Mouse (Mus musculus): ENCODE measurements around the gene Stk11. TPM values are rescaled to one million over a fixed set of nuclear protein-coding genes. Genes with fewer than 3 reads are reported as not detected.

Gene Stk11
- total and polyA plus RNA-seq, 3 experiments = 47.4 to 94.9 (median 65.9) TPM

DNA sequence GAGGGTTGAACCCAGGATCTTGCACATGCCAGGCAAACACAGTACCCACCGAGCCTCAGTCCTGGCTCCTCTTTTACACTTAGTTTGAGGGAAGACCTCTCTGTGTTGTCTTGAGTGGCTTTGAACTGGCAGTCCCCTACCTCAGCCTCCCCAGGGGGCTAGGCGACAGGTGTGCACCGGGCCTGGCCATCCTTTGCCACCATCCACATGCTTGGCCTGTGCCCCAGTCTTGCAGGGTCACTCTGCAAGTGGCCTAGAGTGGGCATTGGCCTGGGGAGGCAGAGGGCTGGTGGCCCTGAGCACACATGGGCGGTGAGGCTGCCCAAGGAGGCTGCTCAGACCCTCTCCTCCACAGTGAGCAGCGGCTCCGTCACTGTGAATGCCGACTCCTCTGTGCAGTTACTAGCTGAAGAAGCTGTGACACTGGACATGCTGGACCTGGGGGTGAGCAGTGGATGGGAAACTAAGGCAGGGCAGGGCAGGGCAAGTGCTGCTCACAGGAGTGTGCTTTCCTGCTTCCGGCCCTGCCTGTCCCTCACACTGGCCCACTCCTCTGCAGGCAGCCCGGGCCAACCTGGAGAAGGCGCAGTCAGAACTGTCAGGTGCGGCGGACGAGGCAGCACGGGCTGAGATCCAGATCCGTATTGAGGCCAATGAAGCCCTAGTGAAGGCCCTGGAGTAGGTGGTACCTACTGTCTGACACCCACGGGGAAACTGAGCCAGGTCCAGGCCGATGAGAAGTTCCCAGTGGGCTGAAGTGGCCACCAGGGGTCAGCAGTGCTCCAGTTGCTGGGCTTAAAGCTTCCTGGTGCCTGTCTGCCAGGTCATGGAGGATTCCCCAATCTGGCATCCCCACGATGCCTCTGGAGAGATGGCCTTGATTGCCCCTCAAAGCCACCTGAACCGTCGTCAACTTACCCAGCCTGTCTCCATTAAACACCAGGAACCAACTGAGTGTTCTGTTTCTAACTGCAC is 29.5 kb downstream of the Stk11 start (continued):
- TF ChIP-seq SIN3A (IDR thresholded peaks at IDR 0.05; ENCODE audit: low read length) (no peak), MEF2A (IDR thresholded peaks at IDR 0.05; ENCODE audit: borderline replicate concordance, low read depth, low read length) (no peak), BHLHE40 (IDR thresholded peaks at IDR 0.05; ENCODE audit: low read depth, low read length) (no peak), NELFE (IDR thresholded peaks at IDR 0.05; ENCODE audit: low read depth, low read length) (no peak), TCF12 (IDR thresholded peaks at IDR 0.05; ENCODE audit: low read depth, low read length) (no peak), EP300 (IDR thresholded peaks at IDR 0.05; ENCODE audit: low read length) (no peak), RCOR1 (conservative IDR thresholded peaks at IDR 0.05; ENCODE audit: low read depth, low read length) (no peak), PAX5 (IDR thresholded peaks at IDR 0.05; ENCODE audit: low read length) (no peak), CHD2 (IDR thresholded peaks at IDR 0.05; ENCODE audit: low read length) (no peak)

DNA sequence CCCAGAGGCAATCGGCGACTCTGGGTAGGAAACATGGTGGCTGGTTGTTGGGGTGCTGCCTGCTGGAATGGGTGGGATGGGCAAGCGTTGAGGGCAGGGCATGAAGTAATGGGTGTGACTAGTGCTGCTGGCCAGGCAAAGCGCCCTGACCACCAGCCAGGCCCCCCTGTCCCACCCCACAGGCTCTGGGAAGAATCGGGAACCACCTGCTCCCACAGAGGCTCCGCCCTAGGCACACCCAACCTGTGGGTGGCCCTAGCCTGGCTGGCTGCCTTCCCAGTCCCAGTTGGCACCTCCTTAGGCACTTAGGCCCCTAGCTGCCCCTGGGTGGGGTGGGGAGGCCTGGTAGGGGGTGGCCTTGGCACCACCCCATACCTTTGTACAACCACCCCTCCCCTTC is 30.3 kb downstream of the Stk11 start:
- H3K27me3 ChIP-seq (replicated peaks) = no peaks in the 10 kb centered on the region
- dilution Hi-C loops (cut with MboI; ENCODE audit: extremely low pct_ligation_motif_present, extremely low pct_unique_long_range_greater_than_20kb, low sequenced_read_pairs) = no loop called here
- no peak overlapping the region for H3K9ac ChIP-seq (ENCODE audit: insufficient read depth, low read depth)
- TF ChIP-seq ETS1 (conservative IDR thresholded peaks at IDR 0.05; ENCODE audit: low read depth, low read length) (no peak), ZNF384 (IDR thresholded peaks at IDR 0.05; ENCODE audit: low read depth, low read length) (no peak), SMC3 (IDR thresholded peaks at IDR 0.05; ENCODE audit: low read depth, low read length) (no peak), CTCF (conservative IDR thresholded peaks at IDR 0.05 in 1 of 2, IDR thresholded peaks at IDR 0.05 in 1 of 2; ENCODE audit: low read depth in 2 of 2, low read length in 2 of 2) (no peak), CHD1 (IDR thresholded peaks at IDR 0.05; ENCODE audit: low read depth, low read length) (no peak), MAFK (IDR thresholded peaks at IDR 0.05; ENCODE audit: insufficient replicate concordance, low read length) (no peak), MXI1 (IDR thresholded peaks at IDR 0.05; ENCODE audit: low read depth, low read length) (no peak), ZMIZ1 (IDR thresholded peaks at IDR 0.05; ENCODE audit: low read depth, low read length) (no peak), RAD21 (IDR thresholded peaks at IDR 0.05; ENCODE audit: low read depth, low read length) (no peak), TCF12 (IDR thresholded peaks at IDR 0.05; ENCODE audit: low read depth, low read length) (no peak), PAX5 (IDR thresholded peaks at IDR 0.05; ENCODE audit: low read length) (no peak), JUND (conservative IDR thresholded peaks at IDR 0.05; ENCODE audit: low read depth, low read length) (no peak), KAT2A (IDR thresholded peaks at IDR 0.05; ENCODE audit: insufficient replicate concordance, low read length) (no peak), EP300 (IDR thresholded peaks at IDR 0.05; ENCODE audit: low read length) (no peak), BHLHE40 (IDR thresholded peaks at IDR 0.05; ENCODE audit: low read depth, low read length) (no peak)
- in situ Hi-C loops (cut with MboI; ENCODE audit: low pct_ligation_motif_present, low pct_unique_long_range_greater_than_20kb, low sequenced_read_pairs) = no loop called here
- H3K4me1 ChIP-seq (ENCODE audit: control insufficient read depth in 1 of 2, insufficient read depth in 2 of 2) = peaks cover 31 to 54% of the 10 kb centered on the region in 2 experiments
- H3K27ac ChIP-seq (ENCODE audit: insufficient read depth, low read depth) = no peak overlapping the region
- no peaks in the 10 kb centered on the region for H3K9me3 ChIP-seq (replicated peaks; ENCODE audit: low read length)
- peaks cover 19% of the 10 kb centered on the region for H3K79me2 ChIP-seq (replicated peaks; ENCODE audit: control insufficient read depth, extremely low read depth, insufficient read depth, poor library complexity, severe bottlenecking)
- H3K36me3 ChIP-seq (replicated peaks in 1 of 2; ENCODE audit: control insufficient read depth in 1 of 2, insufficient read depth in 1 of 2, low read length in 1 of 2) = peaks cover 31 to 42% of the 10 kb centered on the region in 2 experiments
- H3K4me2 ChIP-seq (ENCODE audit: insufficient read depth, low read depth, poor library complexity, severe bottlenecking) = no peak overlapping the region
- no peak for DNase-seq (ENCODE audit: extremely low read depth)
- no peak overlapping the region for H3K4me3 ChIP-seq (replicated peaks in 1 of 3; ENCODE audit: low read depth in 2 of 3, low read length in 2 of 3, poor library complexity in 1 of 3)

Measured in CH12.LX (cell line).